Mouse (Mus musculus) liver, adult 2 months (tissue): ENCODE measurements around the gene Tgfbrap1.
"Not testable (repeated sequence)": the region's sequence is repeated elsewhere in the genome, so short reads cannot be mapped to it uniquely, and the experiment has no call there.

Experiments used
- CTCF ChIP-seq: fragments of 200-500 bp; IDR thresholded peaks from 2 replicates; pipeline ENCODE4 v1.5.1; 2011; ENCODE audit warnings: low read depth, low read length, control low read depth
- POLR2A ChIP-seq: fragments of 200-500 bp; IDR thresholded peaks from 2 replicates; pipeline ENCODE4 v1.6.1; 2011; ENCODE audit warnings: low read length, control low read depth; ENCODE audit not compliant: insufficient read depth; ENCODE audit errors: extremely low read depth

DNA sequence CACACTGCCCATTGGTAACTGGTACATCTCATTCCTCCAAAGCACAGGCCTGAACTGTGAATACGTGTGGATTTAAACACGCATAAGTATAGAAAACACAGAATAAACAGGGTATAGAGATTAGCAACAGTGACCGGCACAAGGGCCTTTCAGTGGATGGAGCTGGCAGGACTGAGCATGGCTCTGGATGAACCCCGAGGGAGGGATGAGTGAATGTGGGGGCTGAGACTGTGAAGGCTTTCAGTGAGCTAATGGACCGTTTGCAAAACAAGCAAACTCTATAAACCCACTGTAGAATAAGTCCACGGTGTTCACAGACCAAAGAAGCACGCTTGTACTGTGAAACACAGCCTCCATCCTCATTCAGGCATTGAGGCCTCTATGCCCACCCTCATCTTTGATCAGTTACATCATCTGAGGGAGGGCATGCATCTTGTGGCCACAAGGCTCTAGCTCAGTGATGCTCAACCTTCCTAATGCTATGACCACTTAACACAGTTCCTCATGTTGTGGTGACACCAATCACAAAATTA, 83.2 kb downstream of the Tgfbrap1 start:
- TF ChIP-seq POLR2A, CTCF: not testable (repeated sequence)
